Mouse (Mus musculus) liver, embryonic 14.5 days (tissue): Measurements from ENCODE around the gene Paqr4. TPM values are rescaled to one million over a fixed set of nuclear protein-coding genes. Genes with fewer than 3 reads are reported as not detected.

Experiments used
- ATAC-seq: fragments of 200-750 bp; cut with Nextera tagmentation; 2 replicates; pipeline ENCODE4 v1.8.0; 2017; ENCODE audit warnings: moderate number of reproducible peaks, mild to moderate bottlenecking, moderate library complexity; ENCODE audit not compliant: insufficient read depth
- DNase-seq, 3 experiments: peaks; one replicate each; pipeline ENCODE4 v3.0.0-alpha.2; 2012 to 2013; ENCODE audit warnings: low read depth in 3 of 3, low spot score in 3 of 3
- H3K27ac ChIP-seq: fragments of 300-500 bp; sonication (generic); 2 replicates; pipeline ENCODE4 v1.5.1; 2014; ENCODE audit warnings: moderate library complexity, mild to moderate bottlenecking, control low read depth, inconsistent platforms
- H3K27me3 ChIP-seq: fragments of 300-500 bp; sonication (generic); 2 replicates; pipeline ENCODE4 v1.6.1; 2014; ENCODE audit warnings: mild to moderate bottlenecking, low read length, moderate library complexity; ENCODE audit not compliant: control insufficient read depth, insufficient read depth
- H3K36me3 ChIP-seq: fragments of 300-500 bp; sonication (generic); replicated peaks from 2 replicates; pipeline ENCODE4 v1.6.1; 2014; ENCODE audit warnings: low read depth; ENCODE audit not compliant: control insufficient read depth, insufficient read depth
- H3K4me1 ChIP-seq, 2 experiments: fragments of 200-500 bp in 1 of 2; fragments of 300-500 bp in 1 of 2; sonication (generic) in 1 of 2; replicated peaks; 2 replicates each; pipeline ENCODE4 v1.6.1; 2012 to 2014; ENCODE audit warnings: antibody characterized with exemption in 1 of 2, inconsistent platforms in 1 of 2, low read length in 1 of 2; ENCODE audit not compliant: control insufficient read depth in 2 of 2, insufficient read depth in 2 of 2
- H3K4me2 ChIP-seq: fragments of 300-500 bp; sonication (generic); 2 replicates; pipeline ENCODE4 v1.6.1; 2014; ENCODE audit warnings: low read depth, mild to moderate bottlenecking, control low read depth, moderate library complexity
- H3K4me3 ChIP-seq, 2 experiments: fragments of 200-500 bp in 1 of 2; fragments of 300-500 bp in 1 of 2; sonication (generic) in 1 of 2; 2 replicates each; pipeline ENCODE4 v1.5.1; 2012 to 2014; ENCODE audit warnings: low read depth in 2 of 2, low read length in 2 of 2, mild to moderate bottlenecking in 2 of 2, control low read depth in 1 of 2, inconsistent platforms in 1 of 2, moderate library complexity in 1 of 2; ENCODE audit not compliant: insufficient read depth in 1 of 2
- H3K9ac ChIP-seq: fragments of 300-500 bp; sonication (generic); replicated peaks from 2 replicates; pipeline ENCODE4 v1.6.1; 2014; ENCODE audit warnings: mild to moderate bottlenecking, control low read depth, moderate library complexity
- H3K9me3 ChIP-seq: fragments of 300-500 bp; sonication (generic); 2 replicates; pipeline ENCODE4 v1.6.1; 2016; ENCODE audit warnings: low read length, mixed read lengths; ENCODE audit not compliant: control insufficient read depth
- CTCF ChIP-seq: IDR thresholded peaks from 2 replicates; pipeline ENCODE4 v1.5.1; 2016; ENCODE audit warnings: antibody characterized with exemption, low read depth, control low read depth
- EP300 ChIP-seq: IDR thresholded peaks from 2 replicates; pipeline ENCODE4 v1.6.1; 2016; ENCODE audit warnings: antibody characterized with exemption, low read depth
- WGBS: fragments of 180-500 bp; shearing (Covaris S2); extraction: QIAGEN DNeasy Blood & Tissue Kit; methylation state at CpG from one replicate; pipeline ENCODE4 v1.1.7; 2014; ENCODE audit not compliant: insufficient replicate concordance; 5-methylcytosine and 5-hydroxymethylcytosine counted together
- polyA plus RNA-seq, 2 experiments: library from polyadenylated mRNA; depleted of rRNA in 1 of 2; stranded (reverse) in 1 of 2; unstranded in 1 of 2; fragments of >200 nt; fragmentation: Nextera tagmentation in 1 of 2; extraction: Ambion mirVana in 1 of 2; gene quantifications; 2 replicates each; pipeline versions ENCODE4 v1.2.1 to v1.2.3; 2012 to 2014

Paqr4 gene
- polyA plus RNA-seq, 2 experiments = 3.6 to 6.4 TPM

DNA sequence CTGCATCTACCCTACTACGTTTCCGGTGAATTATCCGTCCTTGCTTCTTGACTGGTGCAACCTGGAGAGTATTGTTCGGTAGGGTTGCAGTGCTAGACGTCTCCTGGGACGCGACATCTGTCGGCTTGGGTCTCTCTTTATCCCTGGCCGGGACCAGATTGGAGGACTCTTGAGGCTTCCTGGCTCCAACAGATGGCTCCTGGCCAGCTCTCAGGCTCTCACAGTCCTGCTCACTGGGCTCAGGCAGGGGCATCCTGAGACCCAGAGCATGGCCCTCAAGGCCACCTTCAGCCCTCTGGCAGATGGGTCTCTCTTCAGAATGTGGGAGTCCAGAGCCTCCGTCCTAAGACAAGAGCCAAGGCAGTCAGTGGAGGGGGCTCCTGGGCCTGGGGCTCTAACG lies 22.3 kb upstream of the Paqr4 start:
- H3K36me3 ChIP-seq = no peaks in the 10 kb centered on the region
- H3K4me3 ChIP-seq = no peak overlapping the region
- H3K27me3 ChIP-seq = no peaks in the 10 kb centered on the region
- ATAC-seq (no peak), DNase-seq (no peak)
- peaks cover 0 to 3% of the 10 kb centered on the region in 2 experiments; a peak in 1 of 4 replicates for H3K4me1 ChIP-seq
- TF ChIP-seq CTCF (no peak), EP300 (no peak)
- WGBS = 75% methylated on average over 11 of the region's 11 CpGs
- no peak overlapping the region for H3K9ac ChIP-seq
- H3K27ac ChIP-seq = no peak overlapping the region
- H3K9me3 ChIP-seq = no peaks in the 10 kb centered on the region
- H3K4me2 ChIP-seq = no peak overlapping the region

DNA sequence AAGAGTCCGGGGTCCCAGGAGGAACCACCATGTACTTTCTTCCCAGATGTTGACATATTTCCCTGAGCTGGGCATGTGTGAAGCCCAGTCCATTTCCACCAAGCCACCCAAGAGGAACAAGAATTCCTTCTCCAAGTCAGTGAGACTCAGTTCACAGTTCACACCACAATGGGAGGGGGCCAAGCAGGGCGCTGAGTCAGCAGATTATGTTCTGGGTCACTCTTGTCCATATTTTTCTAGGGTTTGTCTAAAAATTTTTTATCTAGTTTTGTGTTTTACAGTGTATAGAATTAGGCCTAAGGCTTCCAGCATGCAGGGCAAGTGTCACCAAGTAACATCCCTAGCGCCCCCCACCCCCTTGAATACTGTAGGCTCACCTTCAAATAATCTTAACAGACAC lies 20.5 kb upstream of the Paqr4 start:
- no peak for ATAC-seq
- no peak overlapping the region for H3K27ac ChIP-seq
- 76% methylated on average over 3 of the region's 3 CpGs for WGBS

DNA sequence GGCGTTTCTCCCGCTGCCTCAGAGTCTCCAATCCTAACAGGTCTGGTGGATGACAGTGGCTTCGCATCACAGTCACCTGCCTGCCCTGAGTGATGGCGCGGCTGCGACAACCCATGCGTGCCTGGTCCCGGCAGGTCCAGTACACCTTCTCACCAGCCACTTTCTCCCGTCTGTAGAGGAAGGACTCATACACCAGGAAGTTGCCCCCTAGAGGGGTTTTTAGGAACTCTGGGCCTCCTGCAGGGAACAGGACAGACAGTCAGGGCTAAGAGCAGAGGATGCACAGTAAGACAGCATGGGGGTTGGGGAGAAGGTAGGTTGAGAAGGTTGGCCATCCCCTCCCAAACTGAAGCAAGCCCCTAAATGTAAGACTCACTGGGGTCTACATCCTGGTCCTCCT lies 19.6 kb upstream of the Paqr4 start:
- Histone ChIP-seq H3K27me3 (no peaks in the 10 kb centered on the region), H3K9ac (no peak overlapping the region), H3K4me1 (peaks cover 0 to 3% of the 10 kb centered on the region in 2 experiments; a peak in 1 of 4 replicates), H3K4me3 (no peak overlapping the region), H3K9me3 (no peaks in the 10 kb centered on the region), H3K4me2 (no peak overlapping the region), H3K36me3 (no peaks in the 10 kb centered on the region), H3K27ac (no peak overlapping the region)
- TF ChIP-seq CTCF = no peak
- TF ChIP-seq EP300 = no peak
- ATAC-seq = no peak
- DNase-seq = no peak
- 83% methylated on average over 9 of the region's 9 CpGs for WGBS

More for the DNA sequence above, 20.5 kb upstream of the Paqr4 start:
- no peak overlapping the region for H3K9ac ChIP-seq
- no peak overlapping the region for H3K4me2 ChIP-seq
- H3K27me3 ChIP-seq = no peaks in the 10 kb centered on the region
- no peaks in the 10 kb centered on the region for H3K36me3 ChIP-seq
- no peaks in the 10 kb centered on the region for H3K9me3 ChIP-seq
- H3K4me1 ChIP-seq = peaks cover 0 to 3% of the 10 kb centered on the region in 2 experiments; a peak in 1 of 4 replicates
- no peak for DNase-seq
- no peak overlapping the region for H3K4me3 ChIP-seq
- TF ChIP-seq EP300 = no peak
- no peak for TF ChIP-seq CTCF

DNA sequence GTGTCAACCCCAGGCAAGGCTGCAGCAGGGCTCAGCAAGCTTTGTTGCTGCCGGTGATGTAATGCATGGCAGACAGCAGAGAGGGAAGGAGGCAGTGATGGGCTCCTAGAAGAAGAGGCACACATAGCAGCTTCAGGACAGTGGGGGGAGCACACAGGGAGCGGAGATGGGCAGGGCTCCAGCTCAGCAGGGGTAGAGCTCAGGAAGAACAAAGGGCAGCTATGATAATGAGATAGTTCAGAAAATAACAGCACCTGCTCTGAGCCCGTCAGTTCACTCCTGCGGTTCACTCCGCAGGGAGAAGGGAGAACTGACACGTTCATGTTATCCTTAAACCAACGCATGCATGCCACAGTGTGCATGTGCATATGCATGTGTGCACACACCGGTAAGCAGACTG lies 18.1 kb upstream of the Paqr4 start:
- H3K36me3 ChIP-seq = no peaks in the 10 kb centered on the region
- no peak for ATAC-seq

DNA sequence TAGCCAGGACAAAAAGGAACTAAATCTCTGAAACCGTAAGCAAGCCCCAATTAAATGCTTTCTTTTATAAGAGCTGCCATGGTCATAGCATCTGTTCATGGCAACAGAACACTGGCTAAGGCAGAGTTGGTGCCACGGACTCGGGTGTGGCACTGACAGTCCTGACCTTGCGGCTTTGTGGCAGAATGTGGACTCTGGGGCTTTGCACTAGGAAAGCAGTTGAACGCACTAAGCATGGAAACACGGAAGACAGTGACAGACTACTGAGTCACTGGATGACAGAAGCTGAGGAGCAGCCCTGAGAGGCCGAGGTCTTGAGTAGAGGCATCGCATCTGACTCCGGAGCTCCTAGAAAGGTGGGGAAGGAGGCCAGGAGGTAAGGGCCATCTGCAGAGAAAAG lies 16.9 kb upstream of the Paqr4 start:
- no peak for TF ChIP-seq EP300
- no peak for TF ChIP-seq CTCF
- no peak for ATAC-seq
- H3K36me3 ChIP-seq = no peaks in the 10 kb centered on the region

More for the DNA sequence above, 18.1 kb upstream of the Paqr4 start:
- 85% methylated on average over 8 of the region's 8 CpGs for whole genome bisulfite sequencing
- H3K27me3 ChIP-seq = no peaks in the 10 kb centered on the region
- no peak for TF ChIP-seq CTCF
- no peak for TF ChIP-seq EP300
- no peaks in the 10 kb centered on the region for H3K9me3 ChIP-seq
- H3K4me3 ChIP-seq = no peak overlapping the region
- H3K27ac ChIP-seq = no peak overlapping the region
- H3K9ac ChIP-seq = no peak overlapping the region
- H3K4me1 ChIP-seq = peaks cover 0 to 3% of the 10 kb centered on the region in 2 experiments; a peak in 1 of 4 replicates
- H3K4me2 ChIP-seq = no peak overlapping the region
- DNase-seq = no peak

More for the DNA sequence above, 16.9 kb upstream of the Paqr4 start:
- DNase-seq = no peak
- H3K9ac ChIP-seq = no peak overlapping the region
- H3K27me3 ChIP-seq = no peaks in the 10 kb centered on the region
- no peak overlapping the region for H3K4me3 ChIP-seq
- no peaks in the 10 kb centered on the region for H3K9me3 ChIP-seq
- no peaks in the 10 kb centered on the region for H3K4me1 ChIP-seq
- WGBS = 78% methylated on average over 9 of the region's 9 CpGs
- H3K27ac ChIP-seq = no peak overlapping the region
- no peak overlapping the region for H3K4me2 ChIP-seq
